Mouse (Mus musculus): ENCODE data around the gene Slamf8. TPM values are rescaled to one million over a fixed set of nuclear protein-coding genes. Genes with fewer than 3 reads are reported as not detected.

Slamf8 gene
- polyA plus RNA-seq (2012; rRNA removed): 1.4 and 2.6 TPM in 2 replicates

DNA sequence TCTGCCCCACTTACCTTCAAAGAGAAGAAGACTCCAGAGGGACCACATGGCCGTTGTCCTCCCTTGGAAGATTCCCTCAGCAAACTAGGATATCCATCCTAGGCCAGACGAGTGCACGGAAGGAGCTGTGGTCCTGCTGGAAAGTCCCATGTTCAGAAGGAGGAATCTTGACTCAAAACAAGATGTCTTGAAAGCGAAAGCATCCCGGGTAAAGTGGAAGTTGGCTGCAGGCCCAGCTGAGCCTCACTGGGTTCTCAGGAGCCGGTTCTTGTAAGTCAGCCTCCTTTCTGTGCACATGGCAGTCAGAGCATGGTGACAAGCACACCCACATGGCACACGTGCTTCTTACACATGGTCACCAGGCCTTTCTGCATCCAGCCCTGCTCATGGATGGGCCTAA is at the start of gene Slamf8:
TSS of gene Slamf8 (minus strand) at position 184 of the 400 bp plus-strand sequence.

DNA sequence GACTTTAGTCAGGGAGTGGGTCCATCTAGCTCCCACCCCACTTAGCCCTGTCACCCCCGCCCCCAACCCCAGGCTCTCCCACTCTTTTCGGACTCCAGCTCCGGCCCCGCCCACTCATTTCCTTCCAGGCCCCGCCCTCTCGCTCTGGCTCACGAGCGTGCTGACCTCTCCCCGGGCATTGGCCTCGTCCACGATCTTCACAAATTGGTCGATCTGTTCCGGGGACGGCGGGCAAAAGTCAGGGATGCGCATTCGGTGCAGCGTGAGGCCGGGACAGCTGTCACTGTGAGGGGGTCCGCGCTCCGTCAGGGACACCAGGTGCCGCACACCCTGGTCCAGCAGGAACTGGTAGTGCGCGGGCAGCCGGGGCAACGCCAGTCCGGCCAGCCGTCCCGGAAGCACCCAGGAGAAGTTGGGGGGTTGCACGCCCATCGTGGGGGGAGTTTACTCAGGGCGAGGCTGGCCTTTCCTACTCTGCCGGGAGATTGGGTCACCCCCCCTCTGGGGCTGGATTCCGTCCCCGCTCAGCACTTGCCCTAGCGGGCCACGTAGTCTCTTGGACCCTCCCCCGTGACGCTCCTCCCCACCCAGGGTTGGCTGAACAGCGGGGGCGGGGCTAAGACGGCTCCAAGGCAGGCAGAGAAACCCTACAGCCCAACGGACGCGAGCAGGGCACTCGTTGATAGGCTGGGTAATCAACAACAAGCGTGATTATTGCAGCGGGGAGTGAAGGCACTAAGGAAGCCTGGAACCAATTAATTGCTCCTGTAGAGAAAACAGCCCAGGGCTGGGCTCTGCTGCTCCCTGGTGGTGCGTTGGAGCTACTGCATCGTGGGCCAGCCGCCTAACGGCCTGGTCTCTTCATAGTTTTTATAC is 42.3 kb upstream of the Slamf8 start, which contains the start of gene Dusp23:
TSS of gene Dusp23 (minus strand) at position 512 of the 876 bp plus-strand sequence.

DNA sequence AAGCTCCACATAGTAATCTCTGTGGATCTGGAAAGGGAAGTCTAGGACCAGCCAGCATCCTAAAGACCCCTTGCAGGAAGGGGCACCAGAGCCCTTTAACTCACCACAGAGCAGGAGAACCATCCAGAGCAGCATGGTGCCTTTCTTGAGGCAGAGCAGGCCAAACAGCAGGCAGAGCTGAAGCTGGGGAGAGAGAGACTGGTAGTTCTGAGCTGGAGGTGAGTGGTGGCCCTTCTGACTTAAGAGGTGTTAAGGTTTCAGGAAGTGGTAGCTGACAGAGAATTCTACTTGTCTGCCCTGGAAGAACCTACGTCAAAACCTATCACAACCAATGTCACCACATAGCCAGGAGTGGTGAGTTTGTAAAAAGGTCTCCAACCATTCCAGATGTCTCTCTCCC is 12.0 kb upstream of the Slamf8 start, which contains the start of gene Fcrl6:
TSS of gene Fcrl6 (minus strand) at position 226 of the 400 bp plus-strand sequence.

DNA sequence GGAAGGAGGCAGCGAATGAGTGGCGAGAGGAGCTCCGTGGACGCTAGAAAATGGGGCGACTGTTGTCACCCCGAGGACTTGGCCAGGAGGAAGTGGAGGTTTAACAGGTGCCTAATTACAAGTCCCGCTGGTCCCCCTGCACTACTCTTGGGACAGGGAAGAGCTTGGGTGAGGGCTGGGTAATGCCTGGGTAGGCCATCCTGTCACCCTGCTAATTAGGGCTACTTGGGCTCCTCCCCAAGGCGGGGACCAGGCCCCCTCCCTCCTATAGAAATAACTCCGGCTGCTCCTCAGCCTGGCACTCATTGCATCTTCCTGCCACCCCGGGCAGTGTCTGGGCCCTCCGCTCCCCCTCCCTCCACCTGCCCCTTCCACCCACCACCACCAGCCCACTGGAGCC is 34.7 kb downstream of the Slamf8 start, which contains the start of gene Vsig8:
TSS of gene Vsig8 (plus strand) at position 301 of the 400 bp plus-strand sequence.

Other genes with a start within 250 kb of the Slamf8 start
- 0.76 and 0.86 TPM in 2 replicates for gene Kcnj10, start 249.4 kb downstream of the Slamf8 start, polyA plus RNA-seq (2012; rRNA removed)
- gene Pigm, start 214.0 kb downstream of the Slamf8 start, polyA plus RNA-seq (2012; rRNA removed): 7.3 and 8.8 TPM in 2 replicates
- gene Slamf9, start 115.2 kb downstream of the Slamf8 start, polyA plus RNA-seq (2012; rRNA removed): 1.8 and 2.3 TPM in 2 replicates
- gene Igsf9, start 108.8 kb downstream of the Slamf8 start, polyA plus RNA-seq (2012; rRNA removed): 165 and 216 TPM in 2 replicates
- gene Tagln2, start 90.5 kb downstream of the Slamf8 start, polyA plus RNA-seq (2012; rRNA removed): 382 and 458 TPM in 2 replicates
- 0.52 and 1.3 TPM in 2 replicates for gene Cfap45, start 69.8 kb downstream of the Slamf8 start, polyA plus RNA-seq (2012; rRNA removed)
- 3.4 and 3.9 TPM in 2 replicates for gene Vsig8, start 34.6 kb downstream of the Slamf8 start, polyA plus RNA-seq (2012; rRNA removed)
- not detected in 2 replicates for gene Fcrl6, start 12.0 kb upstream of the Slamf8 start, polyA plus RNA-seq (2012; rRNA removed)
- gene Dusp23, start 42.4 kb upstream of the Slamf8 start, polyA plus RNA-seq (2012; rRNA removed): 31.9 and 32.7 TPM in 2 replicates
- not detected in 2 replicates for gene Crp, start 107.5 kb upstream of the Slamf8 start, polyA plus RNA-seq (2012; rRNA removed)

Measured in colon, adult 2 months (tissue).